Mouse (Mus musculus) forebrain, embryonic 14.5 days (tissue): ENCODE results near the gene Faim2. TPM values are rescaled to one million over a fixed set of nuclear protein-coding genes. Genes with fewer than 3 reads are reported as not detected.

Experiments used
- ATAC-seq: fragments of 200-750 bp; cut with Nextera tagmentation; 2 replicates; pipeline ENCODE4 v1.8.0; 2017; ENCODE audit warnings: mild to moderate bottlenecking, moderate library complexity
- DNase-seq: peaks from one replicate; pipeline ENCODE4 v3.0.0-alpha.2; 2015; ENCODE audit warnings: low spot score
- H3K27ac ChIP-seq: fragments of 300-500 bp; sonication (generic); 2 replicates; pipeline ENCODE4 v1.5.1; 2014; ENCODE audit warnings: low read depth, mild to moderate bottlenecking, control low read depth, low read length, moderate library complexity
- H3K27me3 ChIP-seq: fragments of 300-500 bp; sonication (generic); replicated peaks from 2 replicates; pipeline ENCODE4 v1.6.1; 2014; ENCODE audit warnings: low read length, control low read depth, mixed read lengths; ENCODE audit not compliant: control insufficient read depth, insufficient read depth
- H3K36me3 ChIP-seq: fragments of 300-500 bp; sonication (generic); 2 replicates; pipeline ENCODE4 v1.6.1; 2014; ENCODE audit warnings: low read length, control low read depth; ENCODE audit not compliant: control insufficient read depth, insufficient read depth
- H3K4me1 ChIP-seq: fragments of 300-500 bp; sonication (generic); 2 replicates; pipeline ENCODE4 v1.6.1; 2014; ENCODE audit warnings: antibody characterized with exemption, low read length, control low read depth; ENCODE audit not compliant: control insufficient read depth, insufficient read depth
- H3K4me2 ChIP-seq: fragments of 300-500 bp; sonication (generic); 2 replicates; pipeline ENCODE4 v1.6.1; 2014; ENCODE audit warnings: mild to moderate bottlenecking, control low read depth, low read length
- H3K4me3 ChIP-seq: fragments of 300-500 bp; sonication (generic); 2 replicates; pipeline ENCODE4 v1.5.1; 2014; ENCODE audit warnings: low read depth, low read length, control low read depth
- H3K9ac ChIP-seq: fragments of 300-500 bp; sonication (generic); 2 replicates; pipeline ENCODE4 v1.6.1; 2014; ENCODE audit warnings: mild to moderate bottlenecking, low read length, control low read depth, moderate library complexity
- H3K9me3 ChIP-seq: fragments of 300-500 bp; sonication (generic); replicated peaks from 2 replicates; pipeline ENCODE4 v1.6.1; 2016; ENCODE audit warnings: low read length, control low read depth, mixed read lengths; ENCODE audit not compliant: control insufficient read depth
- WGBS: fragments of 180-500 bp; shearing (Covaris S2); extraction: QIAGEN DNeasy Blood & Tissue Kit; methylation state at CpG from one replicate; pipeline ENCODE4 v1.1.7; 2014; 5-methylcytosine and 5-hydroxymethylcytosine counted together
- polyA plus RNA-seq: library from polyadenylated mRNA; unstranded; fragments of >200 nt; fragmentation: Nextera tagmentation; extraction: Ambion mirVana; gene quantifications from 2 replicates; pipeline ENCODE4 v1.2.1, GENCODE M21; 2014

Faim2 gene
- polyA plus RNA-seq, 1 experiment from 2014 or later = 11.6 TPM

DNA sequence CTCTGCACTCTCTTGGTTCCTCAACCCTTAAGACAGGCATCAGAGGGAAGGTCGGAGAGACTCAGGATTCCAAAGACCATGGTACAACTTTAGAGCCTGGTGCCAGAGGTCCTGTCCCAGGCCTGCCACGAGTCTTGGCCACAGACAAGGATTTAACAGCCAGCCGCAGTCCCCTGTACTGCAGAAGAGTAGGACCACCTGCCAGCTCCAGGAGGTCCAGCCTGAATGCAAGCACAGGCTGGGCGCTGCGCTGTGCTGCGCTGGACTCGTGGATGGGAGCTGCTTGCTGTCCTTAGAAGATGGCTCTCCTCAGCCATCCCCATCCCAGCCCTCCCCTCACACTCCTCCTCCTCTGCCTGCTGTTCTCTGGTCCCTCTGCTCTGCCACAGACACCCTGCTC is 10.2 kb downstream of the Faim2 start:
- WGBS = 62% methylated on average over 7 of the region's 7 CpGs
- H3K27me3 ChIP-seq = no peaks in the 10 kb centered on the region
- H3K9ac ChIP-seq = no peak overlapping the region
- H3K27ac ChIP-seq = no peak overlapping the region
- ATAC-seq (no peak), DNase-seq (no peak)
- no peaks in the 10 kb centered on the region for H3K36me3 ChIP-seq
- H3K4me2 ChIP-seq = no peak overlapping the region
- no peak overlapping the region for H3K4me3 ChIP-seq
- no peaks in the 10 kb centered on the region for H3K4me1 ChIP-seq
- no peaks in the 10 kb centered on the region for H3K9me3 ChIP-seq

DNA sequence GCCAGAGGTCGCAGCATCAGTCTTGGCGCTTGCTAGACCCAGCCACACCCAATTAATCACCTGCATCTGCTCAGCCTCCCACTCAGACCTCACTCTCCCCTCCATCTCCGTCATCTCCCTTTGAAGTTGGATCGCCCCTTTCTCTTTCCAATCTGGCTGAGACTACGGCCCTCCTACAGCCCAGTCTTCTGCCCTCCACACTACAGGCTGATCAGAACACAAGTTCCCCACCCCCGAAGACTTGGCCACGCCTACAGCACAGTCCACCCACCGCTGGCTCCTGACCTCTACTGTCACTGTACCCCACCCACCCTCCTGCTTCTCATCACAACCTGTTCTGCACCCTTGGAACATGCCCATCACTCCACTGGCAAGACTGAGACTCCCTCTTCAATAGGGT is 11.2 kb downstream of the Faim2 start:
- H3K9ac ChIP-seq = no peak overlapping the region
- no peak overlapping the region for H3K27ac ChIP-seq
- no peak overlapping the region for H3K4me3 ChIP-seq
- no peaks in the 10 kb centered on the region for H3K4me1 ChIP-seq
- DNase-seq (no peak), ATAC-seq (no peak)
- WGBS = 69% methylated on average over 8 of the region's 8 CpGs
- no peak overlapping the region for H3K4me2 ChIP-seq
- no peaks in the 10 kb centered on the region for H3K9me3 ChIP-seq
- no peaks in the 10 kb centered on the region for H3K27me3 ChIP-seq
- H3K36me3 ChIP-seq = no peaks in the 10 kb centered on the region

DNA sequence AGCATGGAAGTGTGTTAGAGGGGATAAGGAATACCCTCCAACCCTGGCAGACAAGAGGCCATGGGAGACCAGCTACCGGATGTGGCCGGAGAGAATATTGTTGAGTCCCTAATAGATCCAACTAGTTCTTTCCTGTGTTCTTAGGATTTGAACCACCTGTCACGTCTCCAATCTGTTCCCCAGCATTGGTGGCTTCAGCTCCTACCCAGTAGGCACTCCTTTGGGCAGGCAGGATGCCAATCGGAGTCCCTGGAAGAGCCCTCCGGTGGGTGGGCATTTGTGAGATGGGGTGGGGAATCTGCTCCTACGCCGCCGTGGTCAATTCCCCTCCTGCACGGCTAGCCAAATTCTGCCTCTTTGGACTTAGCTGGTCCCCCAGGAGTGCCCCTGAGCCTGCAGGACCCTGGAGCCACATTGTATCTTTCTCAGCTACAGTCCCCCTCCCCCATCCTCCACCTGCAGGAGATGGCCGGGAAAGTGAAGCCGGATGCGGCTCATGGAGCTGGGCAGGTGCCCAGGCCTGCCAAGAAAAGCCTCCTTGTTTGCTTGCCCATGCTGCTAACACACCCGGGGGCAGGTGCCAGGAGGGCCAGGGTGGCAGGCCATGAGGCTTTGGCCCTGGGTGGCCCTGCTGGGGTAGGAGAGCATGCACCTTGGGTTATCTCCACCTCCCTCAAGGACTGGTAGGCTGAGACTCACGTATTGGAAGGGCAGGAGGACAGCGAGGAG is 16.0 kb downstream of the Faim2 start:
- DNase-seq = no peak

DNA sequence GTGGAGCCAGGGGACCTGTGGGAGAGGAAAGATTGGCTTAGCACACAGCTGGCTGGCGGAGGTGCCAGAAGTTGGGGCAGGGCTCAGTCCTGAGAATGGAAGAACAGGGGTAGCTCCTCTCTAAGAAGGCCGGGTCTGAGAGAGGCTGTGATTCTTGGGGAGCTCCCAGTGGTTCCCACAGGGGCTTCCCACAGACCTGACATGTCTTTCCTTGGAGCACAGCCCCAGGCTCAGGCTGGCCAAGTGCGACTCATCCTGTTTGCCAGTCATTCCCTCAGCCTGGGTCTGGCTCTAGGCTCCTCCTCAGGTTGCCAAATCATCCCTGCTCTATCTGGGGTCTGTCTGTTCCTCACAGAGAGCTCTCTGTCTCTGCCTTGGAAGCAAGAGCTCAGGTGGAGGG is 17.3 kb downstream of the Faim2 start:
- Histone ChIP-seq H3K4me2 (no peak overlapping the region), H3K9ac (no peak overlapping the region), H3K36me3 (no peaks in the 10 kb centered on the region), H3K4me3 (no peak overlapping the region), H3K4me1 (no peaks in the 10 kb centered on the region), H3K27me3 (no peaks in the 10 kb centered on the region), H3K9me3 (no peaks in the 10 kb centered on the region), H3K27ac (no peak overlapping the region)
- ATAC-seq = no peak
- WGBS = 86% methylated on average over 3 of the region's 3 CpGs
- DNase-seq = no peak

More for the DNA sequence above, 16.0 kb downstream of the Faim2 start:
- Histone ChIP-seq H3K27me3 (no peaks in the 10 kb centered on the region), H3K9me3 (no peaks in the 10 kb centered on the region), H3K4me1 (no peaks in the 10 kb centered on the region), H3K27ac (no peak overlapping the region), H3K4me3 (no peak overlapping the region), H3K9ac (no peak overlapping the region), H3K4me2 (no peak overlapping the region), H3K36me3 (no peaks in the 10 kb centered on the region)
- ATAC-seq = no peak
- 79% methylated on average over 15 of the region's 15 CpGs for WGBS

DNA sequence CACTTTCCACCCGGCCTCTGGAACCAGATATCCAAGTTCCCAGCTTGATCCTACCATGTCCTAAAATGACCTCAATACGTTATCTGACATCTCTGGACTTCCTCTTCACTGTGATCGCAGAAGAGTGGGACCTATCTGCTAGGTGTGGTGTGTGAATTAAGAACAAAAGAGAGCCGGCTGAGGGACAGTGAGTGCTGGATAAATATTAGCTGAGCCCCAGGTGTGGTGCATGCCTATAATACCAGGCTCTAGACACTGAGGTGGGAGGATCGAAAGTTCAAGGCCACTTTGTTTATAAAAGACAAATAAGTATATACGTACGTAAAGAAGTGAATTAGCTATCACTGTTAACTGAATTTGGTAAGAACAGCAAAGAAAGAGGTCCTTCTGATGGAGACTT is 18.1 kb downstream of the Faim2 start:
- H3K36me3 ChIP-seq = no peaks in the 10 kb centered on the region
- DNase-seq (no peak), ATAC-seq (no peak)
- no peak overlapping the region for H3K27ac ChIP-seq
- H3K4me3 ChIP-seq = no peak overlapping the region
- 89% methylated on average over 7 of the region's 7 CpGs for WGBS
- H3K9ac ChIP-seq = no peak overlapping the region
- H3K4me2 ChIP-seq = no peak overlapping the region
- no peaks in the 10 kb centered on the region for H3K9me3 ChIP-seq
- no peaks in the 10 kb centered on the region for H3K27me3 ChIP-seq
- no peaks in the 10 kb centered on the region for H3K4me1 ChIP-seq

DNA sequence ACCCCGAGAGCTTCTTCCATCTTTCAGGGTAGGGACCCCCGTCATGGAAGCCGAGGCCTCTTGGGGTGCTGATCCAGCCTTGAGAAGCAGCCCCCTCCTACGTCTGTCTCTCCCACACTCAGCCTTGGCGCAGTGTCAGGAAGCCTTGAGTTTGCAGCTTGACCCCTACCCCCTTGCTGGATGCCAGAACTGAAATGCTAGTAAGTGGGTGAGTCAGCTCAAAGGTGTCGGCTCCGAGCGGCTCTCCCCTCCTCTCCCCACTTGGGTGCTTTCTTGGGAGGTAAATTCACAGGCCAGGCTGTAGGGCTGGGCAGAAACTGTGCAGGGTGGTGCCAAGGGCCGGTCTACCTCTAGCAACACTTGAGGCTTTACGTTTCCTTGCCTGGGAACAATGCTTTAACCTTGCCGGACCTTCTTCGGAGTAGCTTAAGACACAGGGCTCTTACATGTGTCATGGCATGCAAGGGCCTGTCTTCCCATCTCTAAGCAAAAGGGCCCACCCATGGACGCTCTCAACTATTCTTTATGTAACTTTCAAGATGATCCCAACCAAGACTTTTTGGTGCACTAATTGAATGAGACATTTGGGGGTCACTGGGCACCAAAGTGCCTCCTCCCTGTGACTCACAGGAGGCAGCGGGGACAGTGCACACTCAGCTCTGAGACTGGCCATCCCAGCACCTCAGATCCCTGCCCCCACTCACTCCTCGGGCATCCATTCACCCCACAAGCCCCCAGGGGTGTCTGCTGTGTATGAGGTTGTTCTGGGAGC is 22.5 kb downstream of the Faim2 start:
- H3K4me2 ChIP-seq = no peak overlapping the region
- DNase-seq = no peak
- no peaks in the 10 kb centered on the region for H3K9me3 ChIP-seq
- no peaks in the 10 kb centered on the region for H3K27me3 ChIP-seq
- H3K4me3 ChIP-seq = no peak overlapping the region
- H3K27ac ChIP-seq = no peak overlapping the region
- ATAC-seq = no peak
- peaks cover 10% of the 10 kb centered on the region for H3K4me1 ChIP-seq
- 81% methylated on average over 15 of the region's 15 CpGs for WGBS
- H3K9ac ChIP-seq = no peak overlapping the region
- H3K36me3 ChIP-seq = no peaks in the 10 kb centered on the region

DNA sequence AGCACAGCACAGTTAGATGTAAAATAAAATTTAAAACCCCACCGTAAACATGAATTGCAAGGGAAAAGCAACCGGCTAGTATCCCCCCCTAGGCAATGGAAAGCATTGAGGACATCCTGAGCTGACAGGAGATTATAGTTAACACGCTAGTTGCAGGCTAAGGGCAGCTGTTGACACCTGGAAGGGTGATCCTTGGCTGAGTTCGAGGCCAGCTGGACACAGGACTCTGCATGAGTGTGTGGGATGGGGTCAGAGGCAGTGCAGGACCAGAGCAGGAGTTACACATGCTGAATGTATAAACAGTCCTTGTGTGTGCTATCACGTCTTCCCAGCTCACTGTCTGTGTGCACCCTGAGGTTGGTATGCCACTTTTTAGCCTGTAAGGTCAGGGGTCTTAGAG is 24.7 kb downstream of the Faim2 start:
- no peaks in the 10 kb centered on the region for H3K9me3 ChIP-seq
- DNase-seq = no peak
- no peak overlapping the region for H3K9ac ChIP-seq
- H3K4me2 ChIP-seq = no peak overlapping the region
- WGBS = 88% methylated on average over 5 of the region's 5 CpGs
- no peaks in the 10 kb centered on the region for H3K36me3 ChIP-seq
- H3K4me3 ChIP-seq = no peak overlapping the region
- H3K27me3 ChIP-seq = no peaks in the 10 kb centered on the region
- no peak overlapping the region for H3K27ac ChIP-seq
- peaks cover 10% of the 10 kb centered on the region for H3K4me1 ChIP-seq
- ATAC-seq = no peak

DNA sequence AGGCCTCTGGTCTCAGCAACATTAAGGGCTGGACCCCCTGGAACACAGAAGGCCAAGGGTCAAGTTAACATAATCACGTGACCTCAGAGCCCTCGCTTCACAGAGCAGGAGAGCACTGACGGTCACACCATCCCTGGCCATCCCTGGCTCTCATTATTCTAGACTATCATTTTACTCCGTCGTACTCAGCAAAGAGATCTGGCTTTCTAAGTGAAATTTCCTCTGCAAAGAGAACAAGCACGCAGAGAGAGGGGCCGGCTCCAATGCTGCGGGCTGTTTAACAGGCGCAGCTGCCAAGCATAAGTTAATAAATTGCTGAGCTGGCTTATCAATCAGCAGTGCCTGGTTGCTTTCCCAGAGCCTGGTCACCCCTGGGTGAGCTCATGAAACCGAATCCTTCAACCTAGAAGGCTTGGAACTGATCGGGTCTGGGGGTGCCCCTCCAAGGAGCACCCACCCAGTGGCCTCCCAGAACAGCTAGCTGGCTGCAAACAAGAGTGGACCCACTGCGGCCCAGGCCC is 25.6 kb downstream of the Faim2 start:
- 64% methylated on average over 12 of the region's 12 CpGs for WGBS
- DNase-seq = peak; percentile 41

More for the DNA sequence above, 25.6 kb downstream of the Faim2 start:
- no peaks in the 10 kb centered on the region for H3K27me3 ChIP-seq
- H3K27ac ChIP-seq = peak overlapping the region; percentile 65; the same call in 1 of the 2 replicates
- no peaks in the 10 kb centered on the region for H3K36me3 ChIP-seq
- 0 out of 2 replicates have a peak, but pooled peaks have one; percentile 23 for ATAC-seq
- no peak overlapping the region for H3K4me3 ChIP-seq
- no peak overlapping the region for H3K9ac ChIP-seq
- no peak overlapping the region for H3K4me2 ChIP-seq
- H3K4me1 ChIP-seq = peaks cover 15% of the 10 kb centered on the region
- H3K9me3 ChIP-seq = no peaks in the 10 kb centered on the region
